Comparison of ENCODE assay signal across 11 mouse cellular contexts in genomic region chr8:128356170-128356569, GRCm38 (mm10). TPM values are rescaled to one million over a fixed set of nuclear protein-coding genes. Genes with fewer than 3 reads are reported as not detected.
DNase-seq lines count a peak whose midpoint lies in the region; ATAC-seq lines count a peak whose summit lies in the region.
"Had no signal": no experiment of that assay in that cellular context is flagged by ENCODE, and none has a peak within 500 bp of the region (broad histone marks: within the 10 kb centered on the region; RNA-seq: fewer than 3 reads in every experiment).

No protein-coding gene starts in this region.

- H3K9ac ChIP-seq in forebrain, embryonic 15.5 days (replicated peaks), result no peak overlapping the region
- no peak overlapping the region for H3K9ac ChIP-seq in kidney, embryonic 15.5 days
- H3K9ac ChIP-seq in heart, embryonic 16.5 days (ENCODE audit: low read length), result peak overlapping the region; percentile 99
- H3K9ac ChIP-seq in midbrain, embryonic 16.5 days (ENCODE audit: low read depth, low read length), result no peak overlapping the region

- H3K4me3 ChIP-seq in forebrain, embryonic 15.5 days, result no peak overlapping the region
- no peak overlapping the region for H3K4me3 ChIP-seq in forebrain, embryonic 10.5 days
- 0 out of 2 replicates have a peak overlapping the region, but pooled peaks have one; percentile 95 for H3K4me3 ChIP-seq in kidney, embryonic 15.5 days (replicated peaks)
- H3K4me3 ChIP-seq in heart, embryonic 16.5 days (ENCODE audit: low read length), result peak overlapping the region; percentile 92
- H3K4me3 ChIP-seq in midbrain, embryonic 16.5 days (ENCODE audit: low read depth, low read length), result no peak overlapping the region

- H3K4me2 ChIP-seq in forebrain, embryonic 15.5 days (replicated peaks), result 0 out of 2 replicates have a peak overlapping the region, but pooled peaks have one; percentile 96
- H3K4me2 ChIP-seq in kidney, embryonic 15.5 days, result peak overlapping the region; percentile 92
- H3K4me2 ChIP-seq in heart, embryonic 16.5 days (ENCODE audit: low read depth, low read length), result peak overlapping the region; percentile 75
- H3K4me2 ChIP-seq in midbrain, embryonic 16.5 days (ENCODE audit: low read length), result peak overlapping the region; percentile 99

- peaks cover 33% of the 10 kb centered on the region for H3K4me1 ChIP-seq in forebrain, embryonic 15.5 days
- peaks cover 48% of the 10 kb centered on the region for H3K4me1 ChIP-seq in forebrain, embryonic 10.5 days
- peaks cover 26% of the 10 kb centered on the region for H3K4me1 ChIP-seq in kidney, embryonic 15.5 days
- peaks cover 11% of the 10 kb centered on the region for H3K4me1 ChIP-seq in heart, embryonic 16.5 days (ENCODE audit: control insufficient read depth, insufficient read depth, low read length)
- peaks cover 16% of the 10 kb centered on the region for H3K4me1 ChIP-seq in midbrain, embryonic 16.5 days (ENCODE audit: control insufficient read depth, insufficient read depth, low read length)

- intact Hi-C loops in left cerebral cortex, postnatal 10 days (cut with DNase I), result loop anchor here (5.0 to 10.0 kb wide), 2 partner anchors 284 to 1021 kb away; no protein-coding TSS in a partner anchor

- no peak overlapping the region for H3K27ac ChIP-seq in forebrain, embryonic 15.5 days (replicated peaks)
- H3K27ac ChIP-seq in forebrain, embryonic 10.5 days, result no peak overlapping the region
- H3K27ac ChIP-seq in kidney, embryonic 15.5 days, result no peak overlapping the region
- H3K27ac ChIP-seq in heart, embryonic 16.5 days (ENCODE audit: low read length), result peak overlapping the region; percentile 98
- peak overlapping the region; percentile 96 for H3K27ac ChIP-seq in midbrain, embryonic 16.5 days (ENCODE audit: low read length)

- WGBS in forebrain, embryonic 15.5 days, result 76% methylated on average over 5 of the region's 5 CpGs
- WGBS in forebrain, embryonic 10.5 days, result 81% methylated on average over 5 of the region's 5 CpGs
- WGBS in kidney, embryonic 15.5 days, result 52% methylated on average over 5 of the region's 5 CpGs
- WGBS in heart, embryonic 16.5 days, result 34% methylated on average over 5 of the region's 5 CpGs
- 82% methylated on average over 5 of the region's 5 CpGs for WGBS in midbrain, embryonic 16.5 days

- no peaks in the 10 kb centered on the region for H3K27me3 ChIP-seq in forebrain, embryonic 15.5 days
- peaks cover 54% of the 10 kb centered on the region for H3K27me3 ChIP-seq in forebrain, embryonic 10.5 days (ENCODE audit: poor library complexity, severe bottlenecking)
- H3K27me3 ChIP-seq in kidney, embryonic 15.5 days, result no peaks in the 10 kb centered on the region
- H3K27me3 ChIP-seq in heart, embryonic 16.5 days (ENCODE audit: control insufficient read depth, insufficient read depth, low read length), result no peaks in the 10 kb centered on the region
- no peaks in the 10 kb centered on the region for H3K27me3 ChIP-seq in midbrain, embryonic 16.5 days (ENCODE audit: control insufficient read depth, insufficient read depth, low read depth, low read length)
- H3K27me3 ChIP-seq: Patski had no signal

- no peaks in the 10 kb centered on the region for H3K9me3 ChIP-seq in forebrain, embryonic 15.5 days
- no peaks in the 10 kb centered on the region for H3K9me3 ChIP-seq in forebrain, embryonic 10.5 days
- H3K9me3 ChIP-seq in kidney, embryonic 15.5 days (replicated peaks), result no peaks in the 10 kb centered on the region
- H3K9me3 ChIP-seq in heart, embryonic 16.5 days (replicated peaks; ENCODE audit: control insufficient read depth, low read length), result no peaks in the 10 kb centered on the region
- no peaks in the 10 kb centered on the region for H3K9me3 ChIP-seq in midbrain, embryonic 16.5 days (replicated peaks; ENCODE audit: control insufficient read depth, low read length, poor library complexity, severe bottlenecking)

- DNase-seq in forebrain, embryonic 10.5 days (ENCODE audit: extremely low spot score, low spot score), result no peak
- DNase-seq in kidney, postnatal 25 days, result no peak
- no peak for DNase-seq in left cerebral cortex, postnatal 10 days (ENCODE audit: extremely low spot score in 1 of 2, low spot score in 2 of 2)
- DNase-seq in urinary bladder, adult 18-20 months (ENCODE audit: low spot score in 2 of 2), result no peak
- DNase-seq: adrenal gland, postnatal 36 days; kidney, postnatal 14 days had no signal

- H3K36me3 ChIP-seq in forebrain, embryonic 15.5 days, result no peaks in the 10 kb centered on the region
- H3K36me3 ChIP-seq in forebrain, embryonic 10.5 days (replicated peaks), result no peaks in the 10 kb centered on the region
- no peaks in the 10 kb centered on the region for H3K36me3 ChIP-seq in kidney, embryonic 15.5 days
- no peaks in the 10 kb centered on the region for H3K36me3 ChIP-seq in heart, embryonic 16.5 days (ENCODE audit: control insufficient read depth, insufficient read depth)
- no peaks in the 10 kb centered on the region for H3K36me3 ChIP-seq in midbrain, embryonic 16.5 days (ENCODE audit: control insufficient read depth, insufficient read depth, low read length)

- no peak for ATAC-seq in forebrain, embryonic 15.5 days (replicated peaks)
- ATAC-seq in kidney, embryonic 15.5 days (replicated peaks; ENCODE audit: low FRiP score), result no peak
- no peak for ATAC-seq in heart, embryonic 16.5 days (replicated peaks; ENCODE audit: extremely low read depth, insufficient read depth, low FRiP score)
- ATAC-seq in midbrain, embryonic 16.5 days, result no peak
- ATAC-seq: Patski had no signal

RNA-seq across cellular contexts. Expression of gene Nrp1, which starts 2.2 kb away (rescaled TPM):
- 132 and 134 TPM in 2 replicates for polyA plus RNA-seq in forebrain, embryonic 15.5 days (2015; fragmentation: Nextera tagmentation; extraction: Ambion mirVana)
- 15.8 and 17.7 TPM in 2 replicates for polyA plus RNA-seq in forebrain, embryonic 10.5 days (2016; fragmentation: Nextera tagmentation; extraction: Ambion mirVana)
- 130 and 140 TPM in 2 replicates for polyA plus RNA-seq in kidney, embryonic 15.5 days (2015; fragmentation: Nextera tagmentation; extraction: Ambion mirVana)
- 159 and 160 TPM in 2 replicates for polyA plus RNA-seq in heart, embryonic 16.5 days (2015; fragmentation: Nextera tagmentation; extraction: Ambion mirVana)
- 81.3 and 85.8 TPM in 2 replicates for polyA plus RNA-seq in midbrain, embryonic 16.5 days (2015; fragmentation: Nextera tagmentation; extraction: Ambion mirVana)
- 10 to 100 TPM; 33.7 to 35.3 TPM for total RNA-seq in left cerebral cortex, postnatal 10 days (2021)

Comparison
In these comparisons a context has a peak if more than half of its experiments do, and no peak if none do; other contexts are left out.
1. H3K27ac ChIP-seq: peak in heart, embryonic 16.5 days (single experiment) and midbrain, embryonic 16.5 days (single experiment); none in forebrain, embryonic 15.5 days (single experiment), forebrain, embryonic 10.5 days (single experiment) and kidney, embryonic 15.5 days (single experiment).
2. H3K4me3 ChIP-seq: peak in kidney, embryonic 15.5 days (single experiment) and heart, embryonic 16.5 days (single experiment); none in forebrain, embryonic 15.5 days (single experiment), forebrain, embryonic 10.5 days (single experiment) and midbrain, embryonic 16.5 days (single experiment).
3. Peak in every context shown above with its lines, with median percentiles within 50 percentile points of each other: H3K4me2 ChIP-seq.